Mouse (Mus musculus): ENCODE measurements around the gene Isg20l2. TPM values are rescaled to one million over a fixed set of nuclear protein-coding genes. Genes with fewer than 3 reads are reported as not detected.
"Not testable (repeated sequence)": the region's sequence is repeated elsewhere in the genome, so short reads cannot be mapped to it uniquely, and the experiment has no call there.

Isg20l2 gene
- total RNA-seq (2021), result 10 to 100 TPM; 12.8 to 16.0 TPM

DNA sequence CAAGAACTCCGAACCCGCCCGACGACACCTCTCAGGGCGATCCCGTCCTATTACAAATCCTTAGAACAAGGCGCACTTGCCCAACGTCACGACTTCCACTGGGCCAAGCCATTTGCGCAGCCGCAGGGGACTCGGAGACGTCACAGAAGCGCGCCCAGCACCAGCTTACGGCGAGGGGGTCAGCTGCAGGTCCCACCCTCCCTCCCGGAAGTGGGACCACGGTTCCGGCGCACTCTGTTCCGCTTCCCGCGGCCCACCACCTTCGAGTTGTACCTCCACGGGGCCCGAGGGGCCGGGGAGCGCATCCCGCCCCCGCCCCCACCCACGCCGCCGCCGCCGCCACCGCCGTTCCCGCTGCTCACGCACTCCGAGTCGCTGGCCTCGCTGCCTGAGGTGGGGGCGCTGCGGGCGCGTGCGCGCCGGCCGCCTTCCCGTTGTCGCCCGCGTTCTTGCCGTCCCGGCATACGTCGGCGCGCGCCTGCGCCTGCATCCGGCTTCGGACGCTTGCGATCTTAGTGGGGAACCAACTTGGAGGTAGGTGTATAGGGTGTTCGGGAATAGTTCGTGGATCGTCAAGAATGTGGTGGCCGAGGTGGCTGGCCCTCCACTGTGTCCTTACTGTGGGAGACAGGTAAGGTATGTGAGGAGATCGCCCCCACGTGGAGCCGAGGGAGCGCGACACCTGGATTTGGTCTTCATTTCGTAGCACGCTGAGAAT lies at the start of gene Isg20l2, which contains the start of gene Rrnad1:
TSS of gene Isg20l2 (plus strand) at position 237 of the 718 bp plus-strand sequence.
TSS of gene Rrnad1 (minus strand) at position 640 of the 718 bp plus-strand sequence.
- intact Hi-C loops (cut with DNase I), result loop anchor here (1.0 to 5.0 kb wide), 3 partner anchors 11 to 127 kb away; partner anchors contain the start of genes Mrpl24, Naxe and Prcc
- peak; percentile 97 to 99 for DNase-seq (ENCODE audit: low spot score in 2 of 2)

DNA sequence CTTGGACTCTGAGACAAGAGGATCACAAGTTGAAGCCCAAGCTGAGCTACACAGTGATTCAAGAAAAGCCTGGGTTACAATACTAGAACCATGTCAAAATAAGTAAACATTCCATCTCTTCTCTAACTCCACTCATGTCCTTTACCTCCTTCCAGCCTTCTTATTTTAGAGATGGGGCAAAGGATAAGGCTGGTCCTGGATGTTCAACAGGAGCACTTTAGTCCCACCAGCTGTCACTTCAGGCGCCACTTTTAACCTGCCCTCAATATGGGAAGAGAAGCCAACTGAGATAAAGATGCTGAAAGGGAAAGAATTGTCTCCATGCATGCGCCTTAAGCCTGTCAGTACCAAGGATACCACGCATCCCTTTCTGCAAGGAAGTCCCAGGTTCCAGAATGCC lies 45.8 kb upstream of the Isg20l2 start:
- intact Hi-C loops (cut with DNase I), result loop anchor here (2.0 kb wide), 1 partner anchor 23 kb away; the partner anchor contains the start of gene Hdgf

DNA sequence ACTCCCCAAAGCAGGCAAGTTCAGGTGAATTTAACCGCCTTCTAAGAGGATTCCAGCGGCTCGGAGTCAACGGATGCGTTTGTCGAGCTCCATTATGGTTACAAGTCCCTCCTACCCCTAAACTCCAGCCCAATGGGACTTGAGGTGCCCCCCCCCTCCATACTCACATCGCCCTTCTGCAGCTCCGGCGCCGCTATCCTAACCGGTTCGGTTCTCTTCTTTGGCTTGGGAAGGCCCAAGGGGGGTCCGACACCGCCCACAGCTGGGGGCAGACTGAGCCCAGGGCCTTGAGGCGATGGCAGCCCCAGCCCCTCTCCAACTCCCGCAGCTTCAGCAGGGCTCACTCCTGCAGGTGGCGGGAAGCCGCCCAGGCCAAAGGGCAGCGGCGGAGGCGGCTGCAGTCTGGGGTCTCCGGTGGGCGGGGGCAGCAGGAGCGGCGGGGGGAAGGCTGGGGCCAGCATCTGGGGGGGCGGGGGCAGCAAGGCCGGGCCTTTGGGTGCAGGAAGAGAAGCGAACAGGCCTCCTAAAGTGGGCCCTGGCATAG lies 45.3 kb upstream of the Isg20l2 start:
- DNase-seq (ENCODE audit: low spot score in 2 of 2), result peak; percentile 35 to 41
- intact Hi-C loops (cut with DNase I), result loop anchor here (1.0 to 5.0 kb wide), 3 partner anchors 22 to 668 kb away; partner anchors contain the start of genes Hdgf, Isg20l2, Lamtor2 and Rrnad1

More for the DNA sequence above, 45.8 kb upstream of the Isg20l2 start:
- DNase-seq (ENCODE audit: low spot score in 2 of 2), result no peak

DNA sequence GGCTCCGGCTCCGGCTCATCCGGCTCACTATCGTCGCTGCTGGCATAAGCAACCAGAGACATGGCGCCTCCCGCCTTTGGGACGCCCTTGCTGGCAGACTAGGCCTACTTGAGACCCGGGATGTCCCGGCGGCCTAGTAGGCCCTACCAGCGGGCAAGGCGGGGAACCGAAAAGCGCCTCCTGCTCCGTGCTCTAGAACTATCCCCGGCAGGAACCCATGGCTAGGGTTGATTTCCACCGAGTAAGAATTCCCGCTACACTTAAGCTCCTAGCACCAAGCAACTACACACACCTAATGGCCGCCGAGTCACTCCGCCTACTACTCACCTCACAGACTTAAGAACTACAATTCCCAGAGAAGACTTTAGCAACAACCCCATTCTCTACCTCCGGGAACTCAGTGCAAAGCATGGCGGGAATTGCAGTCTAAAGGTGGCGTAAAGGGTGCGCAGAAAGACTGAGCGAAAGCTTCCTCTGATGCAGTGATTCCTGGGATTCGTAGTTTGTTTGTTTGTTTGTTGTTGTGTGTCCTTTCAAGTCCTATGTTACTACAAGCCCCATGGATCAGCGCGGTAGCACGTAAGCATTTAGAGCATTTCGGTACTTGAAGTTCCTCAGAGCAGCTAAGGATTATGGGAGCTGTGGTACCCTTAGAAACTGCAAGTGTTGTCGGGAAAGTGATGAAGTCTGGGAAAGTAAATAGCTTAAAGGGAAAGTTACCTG lies 44.7 kb upstream of the Isg20l2 start, which contains the start of gene Prcc:
TSS of gene Prcc (minus strand) at position 328 of the 723 bp plus-strand sequence.
- intact Hi-C loops (cut with DNase I), result loop anchor here (1.0 to 5.0 kb wide), 3 partner anchors 21 to 667 kb away; partner anchors contain the start of genes Hdgf, Isg20l2, Lamtor2 and Rrnad1
- peak; percentile 92 to 100 for DNase-seq (ENCODE audit: low spot score in 2 of 2)

GRCm38 (mm10) chr3:87886004-87886365 lies 44.1 kb upstream of the Isg20l2 start:
- DNase-seq (ENCODE audit: low spot score in 2 of 2), result no peak
- intact Hi-C loops (cut with DNase I), result loop anchor here (5.0 kb wide), 1 partner anchor 666 kb away; the partner anchor contains the start of genes Lamtor2 and Ubqln4

- no peak for DNase-seq (ENCODE audit: low spot score in 2 of 2)
- intact Hi-C loops (cut with DNase I), result loop anchor here (5.0 kb wide), 1 partner anchor 666 kb away; the partner anchor contains the start of genes Lamtor2 and Ubqln4
Observed at GRCm38 (mm10) chr3:87886416-87886815, 43.7 kb upstream of the Isg20l2 start.

DNA sequence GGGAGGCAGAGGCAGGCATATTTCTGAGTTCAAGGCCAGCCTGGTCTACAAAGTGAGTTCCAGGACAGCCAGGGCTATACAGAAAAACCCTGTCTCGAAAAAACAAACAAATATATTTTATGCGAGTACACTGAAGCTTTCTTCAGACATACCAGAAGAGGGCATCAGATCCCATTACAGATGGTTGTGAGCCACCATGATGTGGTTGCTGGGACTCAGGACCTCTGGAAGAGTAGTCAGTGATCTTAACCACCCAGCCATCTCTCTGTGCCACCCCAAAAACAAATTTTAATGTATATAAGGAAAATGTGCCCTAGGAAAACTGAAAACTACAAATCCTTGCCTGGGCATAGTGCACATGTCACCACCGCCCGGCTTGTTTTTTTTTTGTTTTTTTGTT lies 42.7 kb upstream of the Isg20l2 start:
- intact Hi-C loops (cut with DNase I), result loop anchor here (5.0 kb wide), 1 partner anchor 665 kb away; the partner anchor contains the start of genes Lamtor2 and Ubqln4
- DNase-seq (ENCODE audit: low spot score in 2 of 2), result not testable (repeated sequence)

- intact Hi-C loops (cut with DNase I), result no loop called here
- DNase-seq (ENCODE audit: low spot score in 2 of 2), result no peak
Observed at GRCm38 (mm10) chr3:87891481-87891880, 38.6 kb upstream of the Isg20l2 start.

GRCm38 (mm10) chr3:87893367-87893905 lies 36.7 kb upstream of the Isg20l2 start:
- DNase-seq (ENCODE audit: low spot score in 2 of 2), result no peak
- intact Hi-C loops (cut with DNase I), result no loop called here

DNA sequence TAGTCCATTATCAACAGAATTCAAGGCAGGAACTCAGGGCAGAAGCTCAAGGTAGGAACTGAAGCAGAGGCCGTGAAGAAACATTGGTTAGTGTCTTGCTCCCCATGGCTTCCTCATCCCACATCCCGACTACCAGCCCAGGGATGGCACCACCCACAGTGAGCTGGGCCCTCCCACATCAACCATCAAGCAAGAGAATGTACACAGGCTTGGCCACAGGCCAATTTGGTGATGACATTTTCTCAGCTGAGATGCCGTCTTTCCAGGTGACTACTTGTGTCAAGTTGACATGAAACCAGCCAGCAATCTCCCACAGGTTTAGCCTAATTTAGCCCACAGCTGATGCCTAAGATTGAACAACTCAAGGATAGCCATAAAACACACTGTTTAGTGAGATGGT lies 30.8 kb upstream of the Isg20l2 start:
- no peak for DNase-seq (ENCODE audit: low spot score in 2 of 2)
- intact Hi-C loops (cut with DNase I), result no loop called here

DNA sequence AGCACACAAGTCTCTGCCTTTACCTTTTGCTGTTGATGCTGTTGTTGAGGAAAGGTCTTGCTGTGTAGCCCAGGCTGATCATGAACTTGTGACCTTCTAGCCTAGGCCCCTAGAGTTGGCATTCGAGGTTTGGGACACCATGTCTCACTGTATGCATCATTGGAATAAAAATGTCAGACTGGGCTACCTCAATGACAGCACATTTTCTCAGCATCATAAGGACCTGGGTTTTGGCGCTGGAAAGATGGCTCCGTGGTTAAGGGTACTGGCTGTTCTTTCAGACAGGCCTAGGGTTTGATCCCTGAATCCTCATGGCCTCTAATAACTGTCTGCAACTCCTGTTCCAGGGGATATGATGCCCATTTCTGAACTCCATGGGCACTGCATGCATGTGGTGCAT lies 30.3 kb upstream of the Isg20l2 start:
- no peak for DNase-seq (ENCODE audit: low spot score in 2 of 2)
- intact Hi-C loops (cut with DNase I), result no loop called here

- intact Hi-C loops (cut with DNase I), result no loop called here
- DNase-seq (ENCODE audit: low spot score in 2 of 2), result no peak
Observed at GRCm38 (mm10) chr3:87901036-87901624, 29.0 kb upstream of the Isg20l2 start.

DNA sequence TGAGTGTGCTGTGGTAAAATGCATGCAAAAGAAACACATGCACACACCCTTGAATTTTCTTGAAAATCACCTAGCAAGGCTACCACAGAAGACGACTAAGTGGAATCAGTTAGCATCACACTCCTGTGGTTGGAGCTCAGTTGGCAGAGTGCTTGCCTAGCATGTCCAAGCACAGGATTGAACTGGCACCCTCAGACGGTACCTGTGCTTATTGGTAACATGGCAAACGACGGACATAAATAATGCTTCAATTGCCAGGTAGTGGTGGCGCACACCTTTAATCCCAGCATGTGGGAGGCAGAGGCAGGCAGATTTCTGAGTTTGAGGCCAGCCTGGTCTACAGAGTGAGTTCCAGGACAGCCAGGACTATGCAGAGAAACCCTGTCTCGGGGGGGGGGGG lies 28.2 kb upstream of the Isg20l2 start:
- DNase-seq (ENCODE audit: low spot score in 2 of 2); intact Hi-C loops (cut with DNase I): not testable (repeated sequence)

DNA sequence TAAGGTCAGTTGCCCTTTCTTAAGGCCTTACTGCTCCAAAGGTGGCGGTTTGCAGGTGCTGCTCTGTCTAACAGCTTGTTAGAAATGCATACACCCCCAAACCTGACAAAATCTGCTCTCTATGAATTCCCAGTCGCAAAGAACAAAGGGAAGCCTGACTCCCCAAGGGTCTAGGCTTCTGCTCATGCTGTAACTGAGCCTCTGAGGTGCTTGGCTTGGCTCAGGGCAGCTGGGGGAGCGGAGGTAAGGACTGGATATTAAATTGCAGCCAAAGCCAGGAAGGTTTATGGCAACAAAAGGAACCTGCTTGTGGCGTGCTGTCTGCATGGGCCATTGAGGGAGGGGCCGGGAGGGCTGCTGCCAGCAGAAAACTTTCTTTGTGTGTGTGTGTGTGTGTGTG lies 26.3 kb upstream of the Isg20l2 start:
- intact Hi-C loops (cut with DNase I), result no loop called here
- no peak for DNase-seq (ENCODE audit: low spot score in 2 of 2)

GRCm38 (mm10) chr3:87905880-87906485 lies 24.1 kb upstream of the Isg20l2 start, which contains the start of gene Hdgf:
Gene Hdgf (plus strand): TSS chr3:87906321.
- intact Hi-C loops (cut with DNase I), result loop anchor here (1.0 to 2.0 kb wide), 3 partner anchors 13 to 21 kb away; partner anchors contain the start of genes Mrpl24 and Prcc

GRCm38 (mm10) chr3:87906601-87906980 lies 23.5 kb upstream of the Isg20l2 start:
- no peak for DNase-seq (ENCODE audit: low spot score in 2 of 2)
- intact Hi-C loops (cut with DNase I), result loop anchor here (1.0 to 2.0 kb wide), 2 partner anchors 13 to 22 kb away; partner anchors contain the start of genes Mrpl24 and Prcc

More at GRCm38 (mm10) chr3:87905880-87906485, 24.1 kb upstream of the Isg20l2 start, which contains the start of gene Hdgf:
- DNase-seq (ENCODE audit: low spot score in 2 of 2), result peak; percentile 95

- intact Hi-C loops (cut with DNase I), result loop anchor here (1.0 to 2.0 kb wide), 2 partner anchors 12 to 22 kb away; partner anchors contain the start of genes Mrpl24 and Prcc
- DNase-seq (ENCODE audit: low spot score in 2 of 2), result peak in 1 of 2 experiments; percentile 54
Observed at GRCm38 (mm10) chr3:87906981-87907857, 22.9 kb upstream of the Isg20l2 start.
